Mouse (Mus musculus): ENCODE measurements around the gene Gm7168.

- TF ChIP-seq CTCF (IDR thresholded peaks at IDR 0.05; ENCODE audit: insufficient read depth, low read depth, low read length) (no peak), POLR2A (IDR thresholded peaks at IDR 0.05; ENCODE audit: insufficient read depth, low read depth, low read length) (no peak)
Measured at GRCm38 (mm10) chr17:13907082-13907481, 41.1 kb upstream of the Gm7168 start.
